Mouse (Mus musculus): Measurements from ENCODE around the gene Gng2.
A peak's percentile ranks its signal among the peaks of the same experiment; 100 is the strongest.

Gene Gng2

DNA sequence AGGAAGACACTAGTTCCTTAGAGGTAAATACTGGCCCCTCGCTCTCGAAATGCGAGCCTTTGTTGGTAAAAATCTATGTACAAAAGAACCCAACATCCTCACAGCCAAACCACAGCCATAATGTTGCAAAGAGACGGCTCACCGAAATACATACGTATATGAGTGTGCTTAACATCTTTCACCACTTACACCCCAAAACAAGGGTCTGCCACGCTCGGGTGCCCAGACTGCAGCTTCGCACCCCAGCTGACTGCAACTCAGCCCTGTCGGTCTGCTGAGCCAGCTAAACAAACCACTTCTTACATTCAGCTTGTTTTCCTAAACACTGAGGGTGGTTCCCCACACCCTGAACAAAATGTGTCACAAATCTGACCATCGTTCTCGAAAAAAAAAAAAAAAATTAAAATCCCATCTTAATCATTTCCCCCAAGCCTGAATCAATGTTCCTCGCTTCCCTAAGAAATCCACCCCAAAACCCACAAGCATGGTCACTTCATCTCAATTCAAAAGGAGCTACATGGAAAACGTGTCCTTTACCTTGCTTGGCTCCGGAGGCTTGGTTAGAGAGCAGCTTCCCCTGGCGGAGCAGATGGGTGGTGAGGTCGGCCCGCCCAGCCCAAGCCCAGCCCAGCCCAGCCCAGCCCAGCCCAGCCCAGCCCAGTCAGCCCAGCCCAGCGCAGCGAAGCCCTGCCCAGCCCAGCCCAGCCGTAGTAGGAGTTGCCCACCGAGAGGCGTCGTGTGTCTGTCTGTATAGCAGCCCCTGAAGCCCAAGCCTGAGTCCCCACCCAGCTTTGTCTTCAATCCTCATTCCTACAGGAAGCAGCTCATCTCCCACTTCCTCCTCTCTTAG, 781 bp downstream of the Gng2 start:
- peak; percentile 68 for DNase-seq (ENCODE audit: low spot score)

DNA sequence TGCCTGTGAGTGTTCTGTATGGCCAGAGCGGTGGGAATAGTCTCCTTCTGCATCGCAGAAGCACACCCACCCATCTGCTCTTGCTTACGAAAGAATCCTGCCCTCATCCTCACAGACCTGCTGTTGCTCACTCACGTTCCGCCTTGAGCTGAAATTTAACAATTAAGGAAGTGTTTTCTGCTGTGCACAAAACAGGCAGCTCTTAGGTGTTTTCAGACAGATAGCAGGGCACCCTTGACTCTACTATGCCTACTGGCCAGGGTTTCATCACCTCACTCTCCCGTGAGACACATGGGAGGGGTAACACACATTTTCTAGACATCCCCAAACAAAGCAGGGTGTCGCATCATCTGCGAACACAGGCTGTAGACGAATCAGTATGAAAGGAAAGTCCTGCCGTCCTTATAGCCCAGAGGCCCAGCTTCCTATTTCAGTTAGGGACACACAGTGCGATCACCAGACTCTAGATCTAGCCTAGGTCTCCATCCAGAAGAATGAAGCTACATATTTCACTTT, 2.4 kb downstream of the Gng2 start:
- no peak for DNase-seq (ENCODE audit: low spot score)

DNA sequence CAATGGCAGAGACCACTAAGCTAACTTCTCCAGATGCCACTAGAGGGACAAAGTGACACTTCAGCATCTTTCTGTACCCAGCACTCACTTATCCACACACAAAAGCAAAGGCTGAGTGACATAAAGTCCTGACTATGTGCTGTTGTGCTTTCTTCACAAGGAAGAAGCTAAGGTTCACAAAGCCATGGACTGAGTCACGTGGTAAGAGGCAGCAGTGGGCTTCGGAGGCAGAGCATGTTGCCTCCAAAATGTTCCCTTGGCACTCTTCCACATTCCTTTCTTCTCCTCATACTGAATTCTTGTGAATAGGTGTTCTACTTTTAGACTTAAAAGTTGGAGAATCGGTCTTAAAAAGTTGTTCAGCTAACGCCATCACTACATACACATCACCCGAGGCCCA, 3.0 kb downstream of the Gng2 start:
- no peak for DNase-seq (ENCODE audit: low spot score)

DNA sequence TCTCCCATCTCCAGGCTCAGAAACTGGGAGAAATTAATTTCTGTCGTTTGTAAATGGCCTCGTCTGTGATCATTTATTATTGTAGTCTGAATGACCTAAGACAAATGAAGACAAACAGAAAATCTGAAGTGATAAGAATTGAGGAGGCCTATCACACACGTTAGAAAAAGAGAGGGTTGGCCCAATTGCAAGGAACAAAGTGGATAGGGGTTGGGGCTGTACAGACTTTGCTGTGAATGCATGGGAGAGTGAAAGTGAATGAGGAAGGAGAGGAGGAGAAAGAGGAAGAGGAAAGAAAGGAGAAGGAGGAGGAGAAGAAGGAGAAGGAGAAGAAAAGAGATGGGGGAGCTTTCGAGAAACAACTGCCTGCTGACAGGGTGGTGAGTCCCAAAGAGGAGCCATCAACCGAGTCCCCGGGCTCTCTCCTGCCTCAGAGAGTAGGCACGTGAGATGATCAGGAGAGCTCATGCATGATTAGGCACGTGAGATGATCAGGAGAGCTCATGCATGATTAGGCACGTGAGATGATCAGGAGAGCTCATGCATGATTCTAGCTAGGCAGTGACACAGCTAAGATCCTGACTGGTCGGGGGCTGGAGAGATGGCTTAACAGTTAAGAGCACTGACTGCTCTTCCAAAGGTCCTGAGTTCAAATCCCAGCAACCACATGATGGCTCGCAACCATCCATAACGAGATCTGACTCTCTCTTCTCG, 5.0 kb downstream of the Gng2 start:
- DNase-seq (ENCODE audit: low spot score) = no peak

DNA sequence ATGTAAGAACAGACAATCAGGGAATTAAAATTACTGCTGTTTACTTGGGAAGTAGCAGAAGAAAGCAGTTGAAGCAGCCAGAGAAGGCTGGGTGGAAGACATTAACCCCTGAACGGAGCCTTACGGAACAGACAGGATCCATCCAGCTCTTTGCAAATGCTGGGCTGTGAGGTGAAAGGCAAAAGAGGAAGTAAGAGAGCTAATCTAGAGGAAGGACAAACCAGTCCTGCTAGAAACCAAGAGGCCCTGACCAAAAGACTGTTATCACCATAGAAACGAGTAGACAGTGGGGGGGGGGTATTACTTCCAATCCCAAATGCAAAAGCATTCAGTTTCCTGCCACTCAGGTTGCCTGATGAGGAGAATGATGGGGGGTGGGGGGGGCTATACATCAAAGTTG, 6.6 kb downstream of the Gng2 start:
- DNase-seq (ENCODE audit: low spot score) = no peak

DNA sequence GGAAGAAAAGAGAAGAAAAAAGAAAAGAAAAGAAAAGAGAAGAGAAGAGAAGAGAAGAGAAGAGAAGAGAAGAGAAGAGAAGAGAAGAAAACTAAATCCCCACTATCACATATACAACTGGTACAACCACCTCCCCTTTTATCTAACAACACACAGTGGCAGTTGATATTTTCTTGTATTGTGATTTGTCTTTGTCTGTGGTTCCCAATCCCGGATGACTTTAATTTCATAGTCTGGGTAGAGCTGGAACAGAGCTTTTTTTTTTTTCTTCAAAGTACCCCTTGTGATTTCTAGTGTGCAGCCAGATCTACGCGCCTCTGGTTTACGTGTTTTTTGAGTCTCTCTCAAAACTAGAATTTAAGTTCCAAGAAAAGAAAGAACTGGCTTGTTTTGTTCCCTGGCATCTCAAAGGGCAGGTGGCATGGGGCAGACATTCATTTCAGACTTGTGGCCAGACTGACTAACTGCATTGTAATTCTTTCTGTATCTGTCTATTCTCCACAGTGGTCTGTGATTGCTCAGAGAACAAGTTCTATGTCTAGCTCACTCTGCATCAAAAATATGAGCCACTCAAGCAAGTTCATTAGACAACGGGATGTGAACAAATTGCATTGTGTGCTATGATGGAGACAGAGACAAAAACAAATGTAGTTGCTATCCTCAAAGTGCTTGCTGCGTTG, 7.2 kb downstream of the Gng2 start:
- no peak for DNase-seq (ENCODE audit: low spot score)

DNA sequence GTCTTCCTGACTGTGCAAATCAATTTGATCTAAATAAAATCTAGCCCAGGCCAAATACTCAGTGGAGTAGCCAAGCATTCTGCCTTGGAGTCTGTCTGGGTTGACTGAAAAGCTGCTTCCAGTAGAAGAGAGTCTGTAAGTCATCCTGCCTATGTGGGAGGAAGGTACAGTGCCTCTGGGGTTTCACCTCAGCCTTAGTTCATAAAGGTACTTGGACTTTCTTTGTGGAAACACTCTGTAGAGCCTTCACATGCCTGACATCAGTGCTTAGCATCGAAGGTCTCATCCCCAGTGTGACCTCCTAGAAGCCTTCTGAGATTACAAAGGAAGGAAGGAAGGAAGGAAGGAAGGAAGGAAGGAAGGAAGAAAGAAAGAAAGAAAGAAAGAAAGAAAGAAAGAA, 7.9 kb downstream of the Gng2 start:
- DNase-seq (ENCODE audit: low spot score) = no peak

DNA sequence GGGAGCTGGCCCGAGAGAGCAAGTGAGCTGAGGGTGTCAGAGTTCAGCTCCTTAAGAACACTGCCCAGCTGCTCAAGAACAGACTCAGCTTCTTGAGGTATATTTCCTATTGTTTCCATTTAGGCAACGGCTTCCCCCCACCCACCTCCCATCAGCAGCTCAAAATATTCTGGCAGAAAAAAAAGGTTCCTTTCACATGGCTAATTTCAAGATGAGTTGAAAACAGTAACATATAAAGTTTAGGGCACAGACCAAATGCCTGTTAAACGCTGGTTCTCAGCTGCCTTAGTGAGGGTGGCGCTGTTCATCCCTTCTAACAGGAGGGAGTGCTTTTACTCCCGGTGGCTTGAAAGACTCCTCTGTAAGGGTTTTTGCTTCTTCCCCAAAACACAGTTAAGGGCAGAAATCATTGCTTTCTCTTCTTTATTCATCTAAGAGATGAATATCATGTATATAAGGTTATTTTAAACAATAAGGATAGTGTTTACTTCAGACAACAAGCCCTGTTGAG, 8.4 kb downstream of the Gng2 start:
- DNase-seq (ENCODE audit: low spot score) = no peak

DNA sequence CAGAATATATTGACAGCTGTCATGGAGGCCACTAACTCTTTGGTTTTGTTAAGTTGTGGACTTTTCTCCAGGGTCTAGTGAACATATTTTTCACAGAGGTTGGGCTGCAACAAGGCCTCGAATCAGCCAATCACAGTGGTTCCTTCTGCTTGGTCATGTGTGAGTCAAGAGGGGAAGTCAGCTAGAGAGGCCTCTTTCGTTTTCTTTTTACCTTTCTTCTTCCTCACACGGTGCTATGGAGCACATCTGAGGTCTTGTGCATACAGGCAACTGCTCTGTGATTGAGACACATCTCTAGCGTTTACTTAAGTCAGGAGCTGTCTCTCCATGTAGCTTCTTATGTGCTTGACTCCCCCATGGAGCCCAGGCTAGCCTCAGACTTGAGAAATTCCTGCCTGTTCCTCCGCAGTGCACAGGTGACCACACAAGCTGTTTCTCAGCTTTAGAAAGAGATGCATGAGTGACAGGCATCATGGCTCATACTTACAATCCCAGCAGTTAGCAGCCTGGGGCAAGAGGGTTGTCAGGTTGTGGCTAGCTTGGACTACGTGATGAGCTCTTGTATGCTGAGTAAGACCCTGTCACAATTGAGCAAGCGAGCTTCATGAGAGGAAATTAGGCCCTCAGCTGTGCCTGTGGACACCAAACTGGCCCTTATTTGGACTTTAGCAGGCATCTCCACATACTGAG, 9.0 kb downstream of the Gng2 start:
- no peak for DNase-seq (ENCODE audit: low spot score)

DNA sequence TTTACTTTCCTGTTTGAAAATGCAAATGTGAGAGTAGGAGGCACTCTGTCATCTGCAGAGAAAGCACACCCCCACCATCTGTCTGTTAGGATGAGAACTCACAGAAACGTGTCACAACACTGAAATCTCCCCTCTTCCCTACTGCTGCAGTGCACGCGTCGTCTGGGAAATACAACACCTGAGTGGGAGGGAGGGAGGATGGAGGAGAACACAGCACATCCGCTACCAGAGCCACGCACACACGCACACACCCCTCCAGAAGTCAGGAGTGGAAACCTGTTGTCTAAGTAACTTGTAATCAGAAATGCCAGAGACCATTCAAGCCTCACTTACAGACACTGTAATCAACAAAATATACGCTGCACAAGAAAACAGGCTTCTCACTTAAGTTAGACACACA, 9.9 kb downstream of the Gng2 start:
- DNase-seq (ENCODE audit: low spot score) = no peak

DNA sequence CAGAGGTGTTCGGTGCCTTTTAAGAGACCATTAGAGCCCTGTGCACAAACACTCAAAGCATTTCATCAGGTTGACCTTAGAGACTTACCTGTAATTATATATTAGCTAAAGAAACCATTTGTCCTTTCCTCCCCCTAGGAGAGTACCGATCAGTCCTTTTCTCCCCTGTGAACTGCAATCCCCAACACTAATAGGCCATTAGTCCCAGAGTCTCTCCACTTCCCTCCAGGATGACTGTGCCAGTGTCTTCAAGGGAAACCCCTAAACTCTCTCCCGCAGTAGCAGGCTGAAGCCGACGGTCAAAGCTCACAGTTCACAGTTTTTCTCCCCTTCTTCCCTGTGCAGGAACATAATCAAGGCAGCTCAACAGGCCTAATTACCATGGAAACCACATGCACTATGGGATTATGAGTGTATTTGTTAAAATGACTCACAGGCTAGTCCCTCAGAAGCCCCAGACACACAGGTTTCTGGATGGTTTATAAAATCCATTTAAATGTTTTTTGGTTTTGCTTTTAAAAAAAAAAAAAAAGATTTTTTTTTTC, 13.4 kb downstream of the Gng2 start:
- DNase-seq (ENCODE audit: low spot score) = no peak

DNA sequence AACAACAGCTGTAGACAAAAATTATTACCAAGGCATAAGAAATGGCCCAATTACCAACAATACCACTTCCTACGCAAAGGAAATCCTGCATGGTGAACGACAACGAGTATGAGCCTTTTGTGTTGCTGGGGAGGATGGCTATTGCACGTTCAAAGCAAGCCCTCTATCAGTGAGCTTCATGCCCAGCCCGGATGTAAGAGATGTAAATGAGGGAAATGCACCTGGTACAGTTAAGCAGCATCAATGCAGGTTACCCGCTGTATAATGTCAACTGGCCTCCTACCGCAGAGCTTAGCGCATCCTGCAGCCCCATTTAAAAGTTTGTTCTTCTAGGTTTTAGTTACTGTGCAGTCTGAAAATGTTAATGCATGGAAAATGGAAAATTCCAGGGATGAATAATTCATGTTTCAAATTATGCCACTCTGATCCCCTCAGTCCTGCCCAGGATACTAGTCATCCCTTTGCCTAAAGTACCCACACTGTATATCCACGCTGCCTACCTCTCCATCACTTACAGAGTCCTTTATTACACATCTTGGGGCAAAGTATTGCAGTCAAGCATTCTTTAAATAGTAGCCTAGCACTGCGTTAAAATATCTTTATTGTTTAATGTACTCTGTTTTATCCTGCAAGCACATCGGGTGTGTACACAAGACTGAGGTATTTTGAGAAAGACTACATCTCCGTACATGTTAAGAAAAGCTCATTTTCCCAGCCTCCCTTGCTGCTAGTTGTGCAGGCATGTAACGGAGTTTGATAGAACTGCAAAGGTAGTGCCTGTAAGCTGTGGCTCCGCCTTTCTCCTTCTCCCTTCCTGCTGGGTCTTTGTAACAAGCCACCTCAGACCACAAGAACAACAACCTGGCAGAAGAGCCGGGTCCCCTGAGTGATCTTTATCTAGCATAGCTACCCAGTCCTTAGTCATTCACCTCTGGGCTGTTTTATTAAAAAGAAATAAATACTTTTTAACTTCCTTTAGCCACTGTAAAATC, 15.2 kb downstream of the Gng2 start:
- DNase-seq (ENCODE audit: low spot score) = no peak

DNA sequence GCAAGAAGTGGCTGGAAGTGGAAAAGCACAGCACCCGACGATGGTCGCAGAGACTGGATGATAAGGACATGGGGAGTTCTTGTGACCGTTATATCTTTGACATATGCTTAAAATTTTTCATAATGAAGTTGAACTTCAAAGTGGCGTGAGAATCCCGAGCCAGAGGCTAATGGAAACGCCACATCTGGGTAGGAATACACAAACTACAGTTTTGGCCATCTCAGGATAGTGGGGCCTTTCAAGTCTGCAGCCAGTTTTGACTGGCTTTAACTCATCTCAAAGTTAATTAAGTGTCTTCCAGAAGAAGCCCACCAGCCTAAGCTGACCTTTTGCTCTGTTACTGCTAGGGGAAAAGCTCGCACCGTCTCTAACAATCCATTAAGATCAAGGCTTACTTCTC, 17.6 kb downstream of the Gng2 start:
- DNase-seq (ENCODE audit: low spot score) = no peak

DNA sequence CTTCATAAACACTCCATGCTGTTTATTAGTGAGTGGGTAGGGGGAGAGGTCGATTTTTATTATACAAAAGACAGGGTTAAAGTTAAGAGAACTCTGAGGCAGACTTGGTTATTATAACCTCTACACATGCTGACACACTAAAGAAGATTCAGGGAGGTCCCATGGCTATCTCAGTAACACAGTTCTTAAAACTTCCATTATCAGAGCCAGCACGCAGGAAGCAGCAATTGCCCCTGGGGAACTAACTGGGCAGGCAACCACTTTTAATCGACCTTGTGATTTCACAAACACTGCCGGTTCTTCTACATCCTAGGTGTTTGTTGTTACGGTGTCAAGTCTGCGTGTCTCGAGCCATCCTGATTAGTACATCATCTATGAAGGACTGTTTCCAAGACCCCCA, 22.4 kb downstream of the Gng2 start:
- no peak for DNase-seq (ENCODE audit: low spot score)

DNA sequence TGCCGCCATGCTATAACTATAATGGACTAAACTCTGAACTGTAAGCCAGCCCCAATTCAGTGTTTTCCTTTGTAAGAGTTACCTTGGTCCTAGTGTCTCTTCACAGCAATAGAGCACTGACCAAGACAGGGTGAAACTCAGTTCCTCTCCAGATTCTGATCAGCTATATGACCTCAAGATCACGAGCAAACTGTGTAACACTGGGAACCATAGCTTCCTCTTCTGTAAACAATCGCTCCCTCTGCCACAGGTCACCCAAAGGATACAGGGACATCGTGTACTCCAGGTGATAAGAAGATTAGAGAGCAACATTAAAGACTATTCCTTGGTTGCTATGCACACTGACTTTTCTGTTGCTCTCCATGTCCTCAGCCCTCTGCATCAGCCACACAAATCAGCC, 26.6 kb downstream of the Gng2 start:
- no peak for DNase-seq (ENCODE audit: low spot score)

DNA sequence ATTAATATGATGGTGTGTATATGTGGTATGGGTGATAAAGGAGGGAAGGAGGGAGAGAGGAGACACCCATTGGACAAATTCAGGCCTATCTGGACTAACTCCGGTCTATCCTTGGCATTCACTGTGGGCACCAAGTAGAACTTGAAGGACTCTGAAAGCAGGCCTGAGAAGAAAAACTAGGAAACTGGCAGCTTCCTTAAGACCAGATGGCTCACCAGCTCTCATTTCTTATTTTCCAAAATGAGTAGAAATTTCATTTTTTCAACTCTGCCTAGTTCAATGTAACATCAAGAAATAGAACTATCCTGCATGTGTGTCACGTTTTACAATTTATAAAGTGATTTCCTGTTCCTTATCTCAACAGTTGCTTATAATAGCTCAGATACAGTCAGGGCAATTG, 28.0 kb downstream of the Gng2 start:
- DNase-seq (ENCODE audit: low spot score) = no peak

DNA sequence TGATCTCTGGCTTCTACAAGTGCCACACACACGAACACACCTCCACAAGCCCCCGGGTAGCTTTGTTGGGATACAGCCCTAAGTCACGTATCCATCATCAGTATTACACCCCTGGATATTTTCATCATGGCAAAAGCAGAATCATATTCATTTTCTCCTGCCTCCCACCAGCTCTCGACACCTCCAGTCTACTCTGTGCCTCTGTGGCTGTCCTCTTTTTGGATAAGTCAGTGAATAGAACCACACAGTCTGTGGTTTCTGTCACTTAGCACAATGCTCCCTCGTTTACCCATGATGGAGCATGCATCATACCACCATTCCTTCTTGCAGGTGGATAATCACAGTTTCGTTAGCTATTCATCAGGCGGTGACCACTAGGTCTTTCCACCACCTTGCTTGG, 31.2 kb downstream of the Gng2 start:
- DNase-seq (ENCODE audit: low spot score) = no peak

DNA sequence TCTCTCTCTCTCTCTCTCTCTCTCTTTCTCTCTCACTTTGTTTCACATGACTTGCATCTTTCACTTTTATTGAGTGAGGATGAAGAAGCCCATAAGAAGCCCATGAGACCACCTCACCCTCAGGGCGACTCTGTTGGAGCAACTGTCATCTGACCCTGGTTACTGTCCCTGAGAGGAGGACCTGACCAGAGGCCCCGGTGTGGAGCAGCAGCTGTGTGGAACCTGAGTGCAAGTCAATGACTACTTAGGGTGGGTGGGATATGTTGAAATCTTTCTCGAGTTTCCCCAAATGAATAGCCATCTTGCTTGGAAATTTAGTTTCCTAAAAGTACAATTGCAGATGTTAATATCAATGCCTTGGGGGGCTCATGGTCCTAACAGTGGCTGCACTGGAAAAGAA, 34.7 kb downstream of the Gng2 start:
- DNase-seq (ENCODE audit: low spot score) = no peak

DNA sequence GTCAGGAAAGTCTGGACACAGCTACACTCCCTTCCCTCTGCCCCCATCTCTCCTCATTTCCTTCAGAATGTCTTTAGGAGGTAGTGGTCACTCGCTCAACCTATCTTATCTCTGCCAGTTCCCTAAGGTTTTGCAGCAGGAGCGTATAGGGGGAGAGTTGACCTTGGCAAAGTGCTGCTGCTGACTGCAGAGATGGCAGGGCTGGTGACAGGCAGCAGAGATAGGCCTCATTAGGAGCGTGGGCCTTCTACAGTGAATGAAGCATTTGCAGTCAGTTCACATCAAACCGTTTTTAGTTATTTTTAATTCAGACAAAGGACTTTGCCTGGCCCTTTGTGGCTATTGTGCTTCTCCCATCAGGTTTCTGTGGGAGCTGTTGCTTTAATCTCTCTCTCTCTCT, 35.1 kb downstream of the Gng2 start:
- no peak for DNase-seq (ENCODE audit: low spot score)

DNA sequence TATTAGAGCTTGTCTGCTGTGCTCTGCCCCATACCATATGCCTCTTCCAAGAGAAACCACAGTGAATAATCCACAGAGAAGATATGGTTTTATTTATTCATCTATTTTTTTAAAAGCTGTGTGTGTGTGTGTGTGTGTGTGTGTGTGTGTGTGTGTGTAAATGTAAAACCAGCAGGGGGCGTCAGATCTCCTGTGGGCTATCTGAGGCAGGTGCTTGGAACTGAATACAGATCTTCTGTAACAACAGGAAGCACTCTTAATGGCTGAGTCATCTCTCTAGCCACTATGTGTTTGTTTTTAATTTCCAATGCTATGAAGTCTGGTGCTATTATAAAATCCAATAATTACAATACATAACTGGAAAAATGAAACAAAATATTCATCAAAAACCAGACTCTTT, 37.4 kb downstream of the Gng2 start:
- no peak for DNase-seq (ENCODE audit: low spot score)

DNA sequence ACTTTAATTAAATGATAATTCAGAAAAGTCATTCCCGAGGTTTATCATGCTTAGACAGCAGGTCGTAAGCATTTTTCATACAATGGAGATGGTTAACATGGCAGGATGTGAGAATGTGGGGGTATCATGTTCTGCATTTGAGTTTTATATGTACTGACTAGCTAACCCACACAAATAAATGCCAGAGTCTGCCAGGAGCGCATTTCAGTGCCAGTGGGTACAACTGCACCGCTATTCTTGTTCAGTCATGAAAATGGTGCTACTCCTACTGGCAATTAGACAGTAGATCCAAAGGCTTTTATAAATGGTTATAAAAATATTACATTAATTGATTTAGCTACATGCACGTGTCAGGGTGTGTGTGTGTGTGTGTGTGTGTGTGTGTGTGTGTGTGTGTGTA, 38.9 kb downstream of the Gng2 start:
- DNase-seq (ENCODE audit: low spot score) = no peak

Measured in testis, postnatal 10 days (tissue).